Mouse (Mus musculus) embryonic facial prominence, embryonic 14.5 days (tissue): ENCODE measurements around the gene Coro7. TPM values are rescaled to one million over a fixed set of nuclear protein-coding genes. Genes with fewer than 3 reads are reported as not detected.

Source experiments
- ATAC-seq: fragments of 200-750 bp; cut with Nextera tagmentation; 2 replicates; pipeline ENCODE4 v1.8.0; 2017; ENCODE audit warnings: low read depth, moderate number of reproducible peaks, moderate TSS enrichment
- DNase-seq: peaks from one replicate; pipeline ENCODE4 v3.0.0-alpha.2; 2015; ENCODE audit warnings: low spot score
- H3K27ac ChIP-seq: fragments of 300-500 bp; sonication (generic); replicated peaks from 2 replicates; pipeline ENCODE4 v1.5.1; 2014; ENCODE audit warnings: low read depth, mild to moderate bottlenecking, low read length, moderate library complexity
- H3K27me3 ChIP-seq: fragments of 300-500 bp; sonication (generic); replicated peaks from 2 replicates; pipeline ENCODE4 v1.6.1; 2014; ENCODE audit warnings: low read length; ENCODE audit not compliant: control insufficient read depth, insufficient read depth
- H3K36me3 ChIP-seq: fragments of 300-500 bp; sonication (generic); 2 replicates; pipeline ENCODE4 v1.6.1; 2014; ENCODE audit warnings: low read length, mixed read lengths; ENCODE audit not compliant: control insufficient read depth, insufficient read depth
- H3K4me1 ChIP-seq: fragments of 300-500 bp; sonication (generic); 2 replicates; pipeline ENCODE4 v1.6.1; 2014; ENCODE audit warnings: antibody characterized with exemption, low read length; ENCODE audit not compliant: control insufficient read depth, insufficient read depth
- H3K4me2 ChIP-seq: fragments of 300-500 bp; sonication (generic); 2 replicates; pipeline ENCODE4 v1.6.1; 2014; ENCODE audit warnings: low read depth, mild to moderate bottlenecking, low read length, moderate library complexity, mixed read lengths
- H3K4me3 ChIP-seq: fragments of 300-500 bp; sonication (generic); 2 replicates; pipeline ENCODE4 v1.5.1; 2014; ENCODE audit warnings: low read depth, mild to moderate bottlenecking, low read length
- H3K9ac ChIP-seq: fragments of 300-500 bp; sonication (generic); 2 replicates; pipeline ENCODE4 v1.6.1; 2014; ENCODE audit warnings: low read depth, mild to moderate bottlenecking, low read length, moderate library complexity, mixed read lengths
- H3K9me3 ChIP-seq: fragments of 300-500 bp; sonication (generic); 2 replicates; pipeline ENCODE4 v1.6.1; 2016; ENCODE audit warnings: low read length; ENCODE audit not compliant: control insufficient read depth
- whole genome bisulfite sequencing: fragments of 180-500 bp; shearing (Covaris S2); extraction: QIAGEN DNeasy Blood & Tissue Kit; methylation state at CpG from one replicate; pipeline ENCODE4 v1.1.7; 2014; 5-methylcytosine and 5-hydroxymethylcytosine counted together
- polyA plus RNA-seq: library from polyadenylated mRNA; unstranded; fragments of >200 nt; fragmentation: Nextera tagmentation; extraction: Ambion mirVana; gene quantifications from 2 replicates; pipeline ENCODE4 v1.2.1, GENCODE M21; 2014

Gene Coro7
- polyA plus RNA-seq, 1 experiment from 2014 or later, result 11.5 TPM

- H3K4me2 ChIP-seq, result no peak overlapping the region
- no peaks in the 10 kb centered on the region for H3K9me3 ChIP-seq
- WGBS, result 28% methylated on average over 11 of the region's 11 CpGs
- H3K27me3 ChIP-seq, result no peaks in the 10 kb centered on the region
- peak overlapping the region; percentile 94 for H3K27ac ChIP-seq
- peak; percentile 72 for DNase-seq
- H3K9ac ChIP-seq, result 0 out of 2 replicates have a peak overlapping the region, but pooled peaks have one; percentile 21
- peak; percentile 13; the same call in 1 of the 2 replicates for ATAC-seq
- H3K36me3 ChIP-seq, result peaks cover 13% of the 10 kb centered on the region; the same call in 1 of the 2 replicates
- peaks cover 60% of the 10 kb centered on the region for H3K4me1 ChIP-seq
- H3K4me3 ChIP-seq, result no peak overlapping the region
Observed at GRCm38 (mm10) chr16:4655764-4656570, 23.6 kb downstream of the Coro7 start.

GRCm38 (mm10) chr16:4655251-4655734, 24.3 kb downstream of the Coro7 start:
- peak overlapping the region; percentile 94; the same call in 1 of the 2 replicates for H3K27ac ChIP-seq
- no peak overlapping the region for H3K4me3 ChIP-seq
- ATAC-seq, result no peak
- H3K4me1 ChIP-seq, result peaks cover 65% of the 10 kb centered on the region
- H3K4me2 ChIP-seq, result no peak overlapping the region
- H3K36me3 ChIP-seq, result peaks cover 18% of the 10 kb centered on the region
- H3K27me3 ChIP-seq, result no peaks in the 10 kb centered on the region
- no peak for DNase-seq
- H3K9me3 ChIP-seq, result no peaks in the 10 kb centered on the region
- 65% methylated on average over 4 of the region's 4 CpGs for WGBS
- H3K9ac ChIP-seq, result no peak overlapping the region

- Histone ChIP-seq H3K4me3 (no peak overlapping the region), H3K27ac (no peak overlapping the region), H3K9ac (no peak overlapping the region), H3K27me3 (no peaks in the 10 kb centered on the region), H3K4me2 (no peak overlapping the region), H3K9me3 (no peaks in the 10 kb centered on the region), H3K36me3 (peaks cover 24% of the 10 kb centered on the region), H3K4me1 (peaks cover 67% of the 10 kb centered on the region)
- ATAC-seq, result no peak
- no peak for DNase-seq
- WGBS, result 69% methylated on average over 10 of the region's 10 CpGs
Observed at GRCm38 (mm10) chr16:4654706-4655105, 24.9 kb downstream of the Coro7 start.

GRCm38 (mm10) chr16:4652707-4653416, 26.7 kb downstream of the Coro7 start:
- H3K27me3 ChIP-seq, result no peaks in the 10 kb centered on the region
- no peak overlapping the region for H3K4me2 ChIP-seq
- H3K4me1 ChIP-seq, result peaks cover 58% of the 10 kb centered on the region
- no peak overlapping the region for H3K4me3 ChIP-seq
- DNase-seq (peak; percentile 44), ATAC-seq (no peak)
- peak overlapping the region; percentile 87 for H3K27ac ChIP-seq
- H3K36me3 ChIP-seq, result peaks cover 42% of the 10 kb centered on the region
- H3K9ac ChIP-seq, result no peak overlapping the region
- H3K9me3 ChIP-seq, result no peaks in the 10 kb centered on the region
- 48% methylated on average over 4 of the region's 4 CpGs for WGBS

- Histone ChIP-seq H3K36me3 (peaks cover 42% of the 10 kb centered on the region), H3K4me3 (no peak overlapping the region), H3K27ac (peak overlapping the region; percentile 87), H3K9me3 (no peaks in the 10 kb centered on the region), H3K9ac (no peak overlapping the region), H3K4me1 (peaks cover 65% of the 10 kb centered on the region), H3K27me3 (no peaks in the 10 kb centered on the region), H3K4me2 (0 out of 2 replicates have a peak overlapping the region, but pooled peaks have one; percentile 13)
- peak; percentile 80 for ATAC-seq
- peak; percentile 93 for DNase-seq
- WGBS, result 29% methylated on average over 7 of the region's 7 CpGs
Observed at GRCm38 (mm10) chr16:4651624-4652023, 28.0 kb downstream of the Coro7 start.

- Histone ChIP-seq H3K36me3 (peaks cover 42% of the 10 kb centered on the region), H3K4me1 (peaks cover 65% of the 10 kb centered on the region), H3K4me2 (no peak overlapping the region), H3K27me3 (no peaks in the 10 kb centered on the region), H3K9me3 (no peaks in the 10 kb centered on the region), H3K4me3 (no peak overlapping the region), H3K27ac (peak overlapping the region; percentile 87), H3K9ac (no peak overlapping the region)
- ATAC-seq (no peak), DNase-seq (no peak)
- WGBS, result 64% methylated on average over 1 of the region's 1 CpGs
Observed at GRCm38 (mm10) chr16:4651081-4651480, 28.5 kb downstream of the Coro7 start.

- Histone ChIP-seq H3K36me3 (peaks cover 44% of the 10 kb centered on the region), H3K4me3 (no peak overlapping the region), H3K27ac (peak overlapping the region; percentile 87), H3K9me3 (no peaks in the 10 kb centered on the region), H3K4me2 (no peak overlapping the region), H3K4me1 (peaks cover 56% of the 10 kb centered on the region), H3K27me3 (no peaks in the 10 kb centered on the region), H3K9ac (no peak overlapping the region)
- DNase-seq, result no peak
- no peak for ATAC-seq
- WGBS, result 89% methylated on average over 3 of the region's 3 CpGs
Observed at GRCm38 (mm10) chr16:4650161-4650560, 29.4 kb downstream of the Coro7 start.

GRCm38 (mm10) chr16:4649692-4650091, 29.9 kb downstream of the Coro7 start:
- Histone ChIP-seq H3K4me2 (no peak overlapping the region), H3K27me3 (no peaks in the 10 kb centered on the region), H3K4me1 (peaks cover 55% of the 10 kb centered on the region), H3K27ac (no peak overlapping the region), H3K9ac (no peak overlapping the region), H3K4me3 (no peak overlapping the region), H3K9me3 (no peaks in the 10 kb centered on the region), H3K36me3 (peaks cover 46% of the 10 kb centered on the region)
- 90% methylated on average over 11 of the region's 11 CpGs for WGBS
- ATAC-seq, result no peak
- no peak for DNase-seq
